Mouse (Mus musculus): ENCODE results near the gene Atp5g3. TPM values are rescaled to one million over a fixed set of nuclear protein-coding genes. Genes with fewer than 3 reads are reported as not detected.

The Atp5g3 gene
- 100 to 1,000 TPM; 473 to 508 TPM for total RNA-seq (2021)
- long read RNA-seq, experiment 1, transcript Atp5g3-201 (5 exons, 714 nt) = major isoform, 61 of 121 reads
- long read RNA-seq, experiment 1, transcript Atp5g3-202 (5 exons, 723 nt) = minor isoform, 25 of 121 reads
- long read RNA-seq, experiment 1, partial matches to known transcripts = 29 of 121 reads
- long read RNA-seq, experiment 1, other reads (novel, unspliced or antisense) = 4 of 121 reads
- long read RNA-seq, experiment 2, transcript Atp5g3-201 (5 exons, 714 nt) = major isoform, 57 of 101 reads
- long read RNA-seq, experiment 2, transcript Atp5g3-202 (5 exons, 723 nt) = minor isoform, 19 of 101 reads
- long read RNA-seq, experiment 2, partial matches to known transcripts = 16 of 101 reads
- long read RNA-seq, experiment 2, other reads (novel, unspliced or antisense) = 8 of 101 reads

GRCm38 (mm10) chr2:73911175-73911700 is at the start of gene Atp5g3:
Gene Atp5g3 (minus strand): TSS chr2:73911326.
- DNase-seq (ENCODE audit: extremely low spot score in 1 of 2, low spot score in 2 of 2) = peak; percentile 90 to 92
- intact Hi-C loops (cut with DNase I) = no loop called here
- peak within 1 kb of the TSS; percentile 98 for H3K27ac ChIP-seq
- no peak for TF ChIP-seq CTCF (IDR thresholded peaks at IDR 0.05)
- peak within 1 kb of the TSS; percentile 93 for H3K4me3 ChIP-seq

GRCm38 (mm10) chr2:73958342-73958741 is 47.2 kb upstream of the Atp5g3 start:
- no peak overlapping the region for H3K4me3 ChIP-seq
- H3K27ac ChIP-seq = no peak overlapping the region
- no peak for DNase-seq (ENCODE audit: extremely low spot score in 1 of 2, low spot score in 2 of 2)
- no peak for TF ChIP-seq CTCF (IDR thresholded peaks at IDR 0.05)
- intact Hi-C loops (cut with DNase I) = no loop called here

GRCm38 (mm10) chr2:73953612-73954011 is 42.5 kb upstream of the Atp5g3 start:
- DNase-seq (ENCODE audit: extremely low spot score in 1 of 2, low spot score in 2 of 2) = no peak
- no peak overlapping the region for H3K4me3 ChIP-seq
- no peak for TF ChIP-seq CTCF (IDR thresholded peaks at IDR 0.05)
- intact Hi-C loops (cut with DNase I) = no loop called here
- H3K27ac ChIP-seq = no peak overlapping the region

- intact Hi-C loops (cut with DNase I) = no loop called here
- DNase-seq (ENCODE audit: extremely low spot score in 1 of 2, low spot score in 2 of 2) = no peak
- no peak for TF ChIP-seq CTCF (IDR thresholded peaks at IDR 0.05)
- Histone ChIP-seq H3K4me3 (no peak overlapping the region), H3K27ac (no peak overlapping the region)
These were observed 41.6 kb upstream of the Atp5g3 start for GRCm38 (mm10) chr2:73952597-73953219.

- no peak; the same call in none of the 2 replicates for TF ChIP-seq CTCF (IDR thresholded peaks at IDR 0.05)
- DNase-seq (ENCODE audit: extremely low spot score in 1 of 2, low spot score in 2 of 2) = no peak
- no peak overlapping the region for H3K27ac ChIP-seq
- intact Hi-C loops (cut with DNase I) = no loop called here
- H3K4me3 ChIP-seq = no peak overlapping the region
These were observed 36.2 kb upstream of the Atp5g3 start for GRCm38 (mm10) chr2:73947360-73947759.

- no peak for DNase-seq (ENCODE audit: extremely low spot score in 1 of 2, low spot score in 2 of 2)
- H3K4me3 ChIP-seq = no peak overlapping the region
- intact Hi-C loops (cut with DNase I) = no loop called here
- TF ChIP-seq CTCF (IDR thresholded peaks at IDR 0.05) = no peak
- no peak overlapping the region for H3K27ac ChIP-seq
These were observed 32.6 kb upstream of the Atp5g3 start for GRCm38 (mm10) chr2:73943735-73944134.

GRCm38 (mm10) chr2:73942844-73943243 is 31.7 kb upstream of the Atp5g3 start:
- Histone ChIP-seq H3K4me3 (no peak overlapping the region), H3K27ac (no peak overlapping the region)
- intact Hi-C loops (cut with DNase I) = no loop called here
- DNase-seq (ENCODE audit: extremely low spot score in 1 of 2, low spot score in 2 of 2) = no peak
- TF ChIP-seq CTCF (IDR thresholded peaks at IDR 0.05) = no peak

GRCm38 (mm10) chr2:73941281-73941680 is 30.2 kb upstream of the Atp5g3 start:
- intact Hi-C loops (cut with DNase I) = no loop called here
- no peak for DNase-seq (ENCODE audit: extremely low spot score in 1 of 2, low spot score in 2 of 2)
- H3K27ac ChIP-seq = no peak overlapping the region
- no peak overlapping the region for H3K4me3 ChIP-seq
- no peak for TF ChIP-seq CTCF (IDR thresholded peaks at IDR 0.05)

GRCm38 (mm10) chr2:73940471-73940870 is 29.3 kb upstream of the Atp5g3 start:
- DNase-seq (ENCODE audit: extremely low spot score in 1 of 2, low spot score in 2 of 2) = no peak
- TF ChIP-seq CTCF (IDR thresholded peaks at IDR 0.05) = no peak
- no peak overlapping the region for H3K4me3 ChIP-seq
- no peak overlapping the region for H3K27ac ChIP-seq
- intact Hi-C loops (cut with DNase I) = no loop called here

GRCm38 (mm10) chr2:73938896-73939295 is 27.8 kb upstream of the Atp5g3 start:
- no peak overlapping the region for H3K4me3 ChIP-seq
- no peak overlapping the region for H3K27ac ChIP-seq
- TF ChIP-seq CTCF (IDR thresholded peaks at IDR 0.05) = no peak
- intact Hi-C loops (cut with DNase I) = no loop called here
- no peak for DNase-seq (ENCODE audit: extremely low spot score in 1 of 2, low spot score in 2 of 2)

- intact Hi-C loops (cut with DNase I) = no loop called here
- DNase-seq (ENCODE audit: extremely low spot score in 1 of 2, low spot score in 2 of 2) = no peak
- Histone ChIP-seq H3K27ac (no peak overlapping the region), H3K4me3 (no peak overlapping the region)
- no peak for TF ChIP-seq CTCF (IDR thresholded peaks at IDR 0.05)
These were observed 21.7 kb upstream of the Atp5g3 start for GRCm38 (mm10) chr2:73932676-73933313.

GRCm38 (mm10) chr2:73927711-73928110 is 16.6 kb upstream of the Atp5g3 start:
- DNase-seq (ENCODE audit: extremely low spot score in 1 of 2, low spot score in 2 of 2) = no peak
- intact Hi-C loops (cut with DNase I) = loop anchor here (5.0 to 10.0 kb wide), 2 partner anchors 67 to 735 kb away; no protein-coding TSS in a partner anchor
- no peak overlapping the region for H3K4me3 ChIP-seq
- H3K27ac ChIP-seq = no peak overlapping the region
- TF ChIP-seq CTCF (IDR thresholded peaks at IDR 0.05) = no peak
